Mouse (Mus musculus) MEL (cell line): ENCODE measurements around the gene Atxn7l3b. TPM values are rescaled to one million over a fixed set of nuclear protein-coding genes. Genes with fewer than 3 reads are reported as not detected.

Experiments used
- DNase-seq: peaks from one replicate; pipeline ENCODE4 v3.0.0; 2011; ENCODE audit warnings: low read depth, low spot score
- H3K27ac ChIP-seq: 2 replicates; pipeline ENCODE4 v1.5.1; 2012; ENCODE audit warnings: low read depth, mild to moderate bottlenecking, control low read depth, low read length, moderate library complexity; ENCODE audit not compliant: control insufficient read depth
- H3K27me3 ChIP-seq, 2 experiments: fragments of 150-350 bp in 1 of 2; sonication (generic) in 1 of 2; 2 replicates each; pipeline ENCODE4 v1.6.1; 2012; ENCODE audit warnings: low read length in 2 of 2, mild to moderate bottlenecking in 2 of 2, improper control_type of control experiment in 1 of 2, moderate library complexity in 1 of 2; ENCODE audit not compliant: insufficient read depth in 2 of 2, control insufficient read depth in 1 of 2
- H3K36me3 ChIP-seq, 2 experiments: 2 replicates each; pipeline ENCODE4 v1.6.1; 2012 to 2014; ENCODE audit warnings: low read length in 2 of 2, improper control_type of control experiment in 1 of 2, inconsistent platforms in 1 of 2, mild to moderate bottlenecking in 1 of 2; ENCODE audit not compliant: insufficient read depth in 2 of 2, control insufficient read depth in 1 of 2
- H3K4me1 ChIP-seq, 2 experiments: fragments of 150-350 bp in 1 of 2; sonication (generic) in 1 of 2; 2 replicates each; pipeline ENCODE4 v1.6.1; 2012; ENCODE audit warnings: low read length in 2 of 2, improper control_type of control experiment in 1 of 2, mild to moderate bottlenecking in 1 of 2; ENCODE audit not compliant: insufficient read depth in 2 of 2, control insufficient read depth in 1 of 2
- H3K4me3 ChIP-seq, 2 experiments: fragments of 150-350 bp in 1 of 2; sonication (generic) in 1 of 2; 2 replicates each; pipeline ENCODE4 v1.5.1; 2012; ENCODE audit warnings: low read depth in 2 of 2, low read length in 2 of 2, mild to moderate bottlenecking in 2 of 2, moderate library complexity in 2 of 2, control low read depth in 1 of 2, improper control_type of control experiment in 1 of 2; ENCODE audit not compliant: control insufficient read depth in 1 of 2, insufficient read depth in 1 of 2
- H3K79me2 ChIP-seq: 2 replicates; pipeline ENCODE4 v1.6.1; 2012; ENCODE audit warnings: mild to moderate bottlenecking, low read length, moderate library complexity; ENCODE audit not compliant: control insufficient read depth, poor library complexity, insufficient read depth
- H3K9ac ChIP-seq: 2 replicates; pipeline ENCODE4 v1.6.1; 2012; ENCODE audit warnings: low read depth, mild to moderate bottlenecking, control low read depth, low read length, moderate library complexity; ENCODE audit not compliant: control insufficient read depth, poor library complexity, severe bottlenecking
- H3K9me3 ChIP-seq: fragments of 150-350 bp; sonication (generic); replicated peaks from 2 replicates; pipeline ENCODE4 v1.6.1; 2012; ENCODE audit warnings: mild to moderate bottlenecking, low read length, improper control_type of control experiment, moderate library complexity; ENCODE audit not compliant: insufficient read depth
- BHLHE40 ChIP-seq: IDR thresholded peaks from 2 replicates; pipeline ENCODE4 v1.6.1; 2012; ENCODE audit warnings: low read depth, mild to moderate bottlenecking, inconsistent platforms, low read length, improper control_type of control experiment, borderline replicate concordance
- CHD1 ChIP-seq: IDR thresholded peaks from 2 replicates; pipeline ENCODE4 v1.6.1; 2012; ENCODE audit warnings: low read depth, mild to moderate bottlenecking, inconsistent platforms, low read length, improper control_type of control experiment
- CHD2 ChIP-seq: IDR thresholded peaks from 2 replicates; pipeline ENCODE4 v1.6.1; 2011; ENCODE audit warnings: low read length, improper control_type of control experiment
- E2F4 ChIP-seq: IDR thresholded peaks from 2 replicates; pipeline ENCODE4 v1.6.1; 2011; ENCODE audit warnings: low read depth, low read length, improper control_type of control experiment, borderline replicate concordance
- ELF1 ChIP-seq: IDR thresholded peaks from 2 replicates; pipeline ENCODE4 v1.6.1; 2014; ENCODE audit warnings: low read depth, mild to moderate bottlenecking, inconsistent platforms, low read length, improper control_type of control experiment, moderate library complexity
- KAT2A ChIP-seq: conservative IDR thresholded peaks from 2 replicates; pipeline ENCODE4 v1.6.1; 2012; ENCODE audit warnings: low read depth, low read length, improper control_type of control experiment, inconsistent platforms
- MAFK ChIP-seq: IDR thresholded peaks from 2 replicates; pipeline ENCODE4 v1.6.1; 2011; ENCODE audit warnings: low read depth, mild to moderate bottlenecking, low read length, improper control_type of control experiment, borderline replicate concordance
- MAX ChIP-seq: IDR thresholded peaks from 2 replicates; pipeline ENCODE4 v1.6.1; 2011; ENCODE audit warnings: low read length, improper control_type of control experiment
- MEF2A ChIP-seq: IDR thresholded peaks from 2 replicates; pipeline ENCODE4 v1.6.1; 2014; ENCODE audit warnings: low read depth, mild to moderate bottlenecking, inconsistent platforms, low read length, improper control_type of control experiment; ENCODE audit not compliant: poor library complexity, insufficient replicate concordance, severe bottlenecking; ENCODE audit errors: extremely low read depth
- MYB ChIP-seq: IDR thresholded peaks from 2 replicates; pipeline ENCODE4 v1.6.1; 2011; ENCODE audit warnings: mild to moderate bottlenecking, low read depth, low read length, improper control_type of control experiment
- MYC ChIP-seq: IDR thresholded peaks from 2 replicates; pipeline ENCODE4 v1.6.1; 2011; ENCODE audit warnings: low read depth, mild to moderate bottlenecking, low read length, improper control_type of control experiment, moderate library complexity
- NRF1 ChIP-seq: IDR thresholded peaks from 2 replicates; pipeline ENCODE4 v1.6.1; 2014; ENCODE audit warnings: low read depth, mild to moderate bottlenecking, inconsistent platforms, low read length, improper control_type of control experiment, moderate library complexity; ENCODE audit not compliant: poor library complexity, insufficient read depth, severe bottlenecking
- POLR2A ChIP-seq, 2 experiments: IDR thresholded peaks; 2 replicates each; pipeline ENCODE4 v1.6.1; 2011 to 2012; ENCODE audit warnings: low read length in 2 of 2, mild to moderate bottlenecking in 2 of 2, control low read depth in 1 of 2, improper control_type of control experiment in 1 of 2, low read depth in 1 of 2, moderate library complexity in 1 of 2; ENCODE audit not compliant: control insufficient read depth in 1 of 2, insufficient read depth in 1 of 2, poor library complexity in 1 of 2
- POLR2AphosphoS2 ChIP-seq: IDR thresholded peaks from 2 replicates; pipeline ENCODE4 v1.6.1; 2011; ENCODE audit warnings: low read length, improper control_type of control experiment
- SIN3A ChIP-seq: IDR thresholded peaks from 2 replicates; pipeline ENCODE4 v1.6.1; 2012; ENCODE audit warnings: low read length, improper control_type of control experiment, inconsistent platforms
- SMC3 ChIP-seq: IDR thresholded peaks from 2 replicates; pipeline ENCODE4 v1.6.1; 2011; ENCODE audit warnings: low read depth, low read length, improper control_type of control experiment
- TCF12 ChIP-seq: IDR thresholded peaks from 2 replicates; pipeline ENCODE4 v1.6.1; 2014; ENCODE audit warnings: low read depth, mild to moderate bottlenecking, inconsistent platforms, low read length, improper control_type of control experiment, moderate library complexity
- USF1 ChIP-seq: IDR thresholded peaks from 2 replicates; pipeline ENCODE4 v1.6.1; 2014; ENCODE audit warnings: low read depth, mild to moderate bottlenecking, inconsistent platforms, low read length, improper control_type of control experiment, moderate library complexity
- ZKSCAN1 ChIP-seq: IDR thresholded peaks from 2 replicates; pipeline ENCODE4 v1.6.1; 2012; ENCODE audit warnings: low read depth, mild to moderate bottlenecking, inconsistent platforms, low read length, improper control_type of control experiment, moderate library complexity
- polyA plus RNA-seq, 2 experiments: library from polyadenylated mRNA; stranded (reverse) in 1 of 2; unstranded in 1 of 2; fragments of >175 nt in 1 of 2; fragments of >200 nt in 1 of 2; gene quantifications; 2 replicates each; pipeline versions ENCODE4 v1.2.1 to v1.2.4; 2012; ENCODE audit warnings: low replicate concordance in 2 of 2, low read depth in 1 of 2; ENCODE audit not compliant: insufficient read length in 2 of 2, insufficient read depth in 1 of 2, missing spikeins in 1 of 2
- total RNA-seq: library from RNA; depleted of rRNA; stranded (reverse); fragments of 300-350 nt; gene quantifications from 2 replicates; pipeline ENCODE4 v1.2.3, GENCODE M21; 2012

Atxn7l3b gene
- total and polyA plus RNA-seq, 3 experiments, result 37.3 to 60.7 TPM; not detected in 1

DNA sequence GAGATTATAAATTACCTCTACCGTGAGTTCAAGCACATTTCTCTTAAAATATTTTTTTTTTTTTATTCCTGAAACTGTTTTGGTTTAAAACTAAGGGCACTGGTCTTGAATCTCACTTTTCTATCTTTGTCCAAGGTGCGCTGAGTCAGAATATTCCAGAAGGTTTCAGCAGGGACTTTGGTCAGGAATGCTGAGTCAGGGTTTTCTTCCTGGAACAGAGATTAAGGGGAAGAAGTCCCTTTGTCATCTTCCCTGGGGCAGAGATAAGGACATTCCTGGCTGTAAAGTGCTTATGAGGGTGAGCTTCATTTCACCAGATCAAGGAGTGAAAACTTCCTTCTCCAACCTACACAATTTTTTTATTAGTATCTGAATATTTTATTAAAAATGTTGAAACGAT lies 46.7 kb downstream of the Atxn7l3b start:
- no peaks in the 10 kb centered on the region for H3K4me1 ChIP-seq
- no peaks in the 10 kb centered on the region for H3K79me2 ChIP-seq
- H3K27ac ChIP-seq, result no peak overlapping the region
- H3K9ac ChIP-seq, result no peak overlapping the region
- no peak for DNase-seq
- peak; percentile 75; the same call in 1 of the 2 replicates for TF ChIP-seq MAFK
- TF ChIP-seq MEF2A, result no peak
- TF ChIP-seq, all 39 proteins: peak for 1
- Histone ChIP-seq H3K27me3 (no peaks in the 10 kb centered on the region), H3K36me3 (no peaks in the 10 kb centered on the region), H3K9me3 (no peaks in the 10 kb centered on the region), H3K4me3 (no peak overlapping the region)

DNA sequence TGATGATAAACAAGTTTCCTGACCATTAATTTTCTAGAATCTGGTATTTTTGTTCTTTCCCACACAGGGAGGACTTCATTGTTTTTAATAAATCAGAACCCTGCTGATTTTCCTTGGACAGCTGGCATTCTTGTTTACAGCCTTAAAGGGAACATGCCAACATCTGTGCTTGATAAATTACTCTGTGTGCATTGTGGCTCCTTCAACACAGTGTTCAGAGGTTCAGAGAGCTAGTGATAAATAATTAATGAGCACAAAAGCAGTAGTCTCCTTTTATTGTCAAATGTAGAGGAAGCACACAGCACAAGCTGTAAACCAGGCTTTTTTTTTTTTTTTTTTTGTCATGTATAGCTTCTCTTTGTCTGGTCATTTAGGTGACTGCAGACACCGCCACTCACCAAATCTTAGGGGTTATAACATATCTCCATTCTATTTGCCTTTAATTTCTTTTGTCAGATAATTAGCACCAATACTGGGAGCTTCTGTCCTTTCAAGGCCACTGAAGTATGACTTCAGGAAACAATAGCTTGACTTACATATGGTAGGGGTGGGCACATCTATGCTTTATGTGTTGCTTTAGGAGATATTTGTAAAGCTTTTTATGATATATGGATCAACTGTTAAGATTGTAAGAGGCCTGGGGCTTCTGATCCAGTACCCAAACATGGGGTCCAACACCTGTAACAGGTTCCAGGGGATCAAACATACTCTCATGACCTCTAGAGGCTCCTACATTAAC lies 52.0 kb downstream of the Atxn7l3b start:
- no peak for DNase-seq
- H3K79me2 ChIP-seq, result no peaks in the 10 kb centered on the region
- H3K4me3 ChIP-seq, result no peak overlapping the region
- H3K36me3 ChIP-seq, result no peaks in the 10 kb centered on the region
- H3K27ac ChIP-seq, result no peak overlapping the region
- H3K9ac ChIP-seq, result no peak overlapping the region
- H3K27me3 ChIP-seq, result no peaks in the 10 kb centered on the region
- no peaks in the 10 kb centered on the region for H3K4me1 ChIP-seq
- TF ChIP-seq MYC, result no peak
- no peak for TF ChIP-seq TCF12
- no peak for TF ChIP-seq ELF1
- no peak for TF ChIP-seq SMC3
- no peak for TF ChIP-seq NRF1
- no peak for TF ChIP-seq E2F4
- no peak for TF ChIP-seq MAX
- TF ChIP-seq POLR2AphosphoS2, result no peak
- no peak for TF ChIP-seq CHD1
- no peak for TF ChIP-seq POLR2A (IDR thresholded peaks at IDR 0.05; ENCODE audit: control insufficient read depth in 1 of 2, insufficient read depth in 1 of 2, low read depth in 1 of 2, low read length in 2 of 2, poor library complexity in 1 of 2)
- TF ChIP-seq KAT2A, result no peak
- TF ChIP-seq MEF2A, result no peak
- no peak for TF ChIP-seq MYB
- no peak for TF ChIP-seq USF1
- TF ChIP-seq ZKSCAN1, result no peak
- no peak for TF ChIP-seq CHD2
- no peak for TF ChIP-seq BHLHE40
- TF ChIP-seq SIN3A, result no peak
- TF ChIP-seq, all 39 proteins: peak for 0
- H3K9me3 ChIP-seq, result no peaks in the 10 kb centered on the region
